Mouse (Mus musculus) ES-E14 (cell line): ENCODE measurements at regions not wholly inside any gene's neighbourhood (a gene's known extent, or its start where the extent isn't known, plus 50 kb on each side); places are given as distances from the start of the nearest gene placed in this dataset.

Experiments used
- CHD2 ChIP-seq: IDR thresholded peaks from 2 replicates; pipeline ENCODE4 v1.6.1; 2014; ENCODE audit warnings: mild to moderate bottlenecking, low read depth, low read length, inconsistent platforms
- ZC3H11A ChIP-seq: IDR thresholded peaks from 2 replicates; pipeline ENCODE4 v1.6.1; 2012; ENCODE audit warnings: low read depth, mild to moderate bottlenecking, inconsistent platforms, low read length, borderline replicate concordance

DNA sequence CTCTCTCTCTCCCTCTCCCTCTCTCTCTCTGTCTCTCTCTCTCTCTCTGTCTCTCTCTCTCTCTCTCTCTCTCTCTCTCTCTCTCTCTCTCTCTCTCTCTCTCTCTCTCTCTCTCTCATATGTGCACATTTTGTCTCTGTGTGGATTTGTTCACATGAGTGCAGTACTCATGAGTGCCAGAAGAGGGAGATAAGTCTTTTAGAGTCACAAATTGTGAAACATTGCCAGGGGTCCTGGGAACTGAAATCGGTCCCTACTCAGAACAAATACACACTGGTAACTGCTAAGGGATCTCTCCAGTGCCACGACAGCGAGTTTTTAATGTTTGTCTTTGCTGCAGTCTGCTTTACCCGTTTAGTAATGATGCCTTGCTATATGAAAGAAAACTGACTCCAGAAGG lies 356.2 kb upstream of the Igbp1b start:
- no peak for TF ChIP-seq ZC3H11A
- no peak for TF ChIP-seq CHD2
